Mouse (Mus musculus) gastrocnemius, postnatal 25 days (tissue): ENCODE measurements at regions not wholly inside any gene's neighbourhood (a gene's known extent, or its start where the extent isn't known, plus 50 kb on each side); places are given as distances from the start of the nearest gene placed in this dataset.
A peak's percentile ranks its signal among the peaks of the same experiment; 100 is the strongest.

Experiments used
- DNase-seq: peaks from one replicate; pipeline ENCODE4 v3.0.0; 2022

GRCm38 (mm10) chr8:60372681-60373398 is 130.2 kb downstream of the Gm10283 start:
- DNase-seq: no peak

- no peak for DNase-seq
Observed at GRCm38 (mm10) chr8:60348291-60348690, 154.7 kb downstream of the Gm10283 start.

GRCm38 (mm10) chr8:60345830-60346420 is 157.1 kb downstream of the Gm10283 start:
- DNase-seq: no peak

- DNase-seq: no peak
Observed at GRCm38 (mm10) chr8:60315478-60315877, 187.5 kb downstream of the Gm10283 start.

DNA sequence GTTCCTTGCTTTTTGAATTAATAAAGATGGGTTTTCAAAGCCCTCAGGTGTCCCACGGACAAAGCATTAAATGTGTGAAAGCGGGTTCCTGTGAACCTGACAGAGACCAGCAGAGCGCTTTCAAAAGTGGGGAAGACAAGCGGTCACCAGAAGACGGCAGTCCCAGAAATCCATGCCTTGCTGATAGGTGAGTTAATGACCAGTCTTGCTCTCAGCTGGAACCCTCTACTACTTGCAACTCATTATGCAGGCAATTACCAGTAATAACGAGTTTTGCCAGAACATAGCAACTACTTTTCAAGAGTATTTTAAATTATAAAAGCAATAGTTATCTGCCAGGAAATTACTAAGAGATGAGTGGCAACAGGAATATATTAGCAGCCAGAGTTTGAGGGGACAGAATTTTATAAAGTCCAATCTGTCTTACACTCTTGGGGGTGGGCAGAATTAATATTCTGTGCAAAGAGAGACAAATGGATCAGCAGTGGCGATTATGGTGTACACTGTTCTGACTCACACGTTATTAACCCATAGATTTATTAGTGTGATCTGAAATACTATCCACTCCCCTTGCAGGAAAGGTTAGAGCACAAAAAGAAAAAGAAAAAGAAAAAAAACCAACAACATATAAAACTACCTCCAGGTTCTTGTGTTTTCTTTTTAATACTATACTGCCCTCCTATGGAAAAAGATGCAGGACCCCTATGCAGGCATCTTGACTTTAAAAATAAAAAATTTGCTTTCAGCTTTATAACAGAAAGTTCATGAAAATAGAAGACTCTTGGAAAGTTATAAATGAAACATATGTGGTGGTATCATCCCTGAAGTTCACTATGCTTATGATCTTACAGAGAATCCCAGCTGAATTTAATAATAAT is 188.8 kb downstream of the Gm10283 start:
- no peak for DNase-seq

DNA sequence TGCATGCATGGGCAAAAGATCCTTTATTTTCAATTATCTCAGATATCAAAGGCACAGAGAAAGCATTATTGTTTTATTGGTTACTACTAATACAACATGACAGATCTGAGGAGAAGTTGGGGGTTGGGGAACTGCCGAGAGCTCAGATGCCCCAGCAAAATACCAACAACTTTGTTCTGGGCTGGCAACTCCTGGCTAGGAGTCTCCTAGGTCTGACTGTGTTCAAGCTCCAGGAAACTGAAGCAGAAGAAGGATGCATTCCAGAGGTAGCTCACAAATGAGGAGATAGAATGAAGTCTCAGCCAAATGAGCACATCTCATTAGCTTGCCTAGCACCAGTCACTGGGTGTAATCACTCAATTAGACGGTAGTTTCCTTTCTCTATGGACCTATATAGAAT is 192.9 kb downstream of the Gm10283 start:
- DNase-seq: no peak

GRCm38 (mm10) chr8:60301282-60301681 is 201.7 kb downstream of the Gm10283 start:
- no peak for DNase-seq

DNA sequence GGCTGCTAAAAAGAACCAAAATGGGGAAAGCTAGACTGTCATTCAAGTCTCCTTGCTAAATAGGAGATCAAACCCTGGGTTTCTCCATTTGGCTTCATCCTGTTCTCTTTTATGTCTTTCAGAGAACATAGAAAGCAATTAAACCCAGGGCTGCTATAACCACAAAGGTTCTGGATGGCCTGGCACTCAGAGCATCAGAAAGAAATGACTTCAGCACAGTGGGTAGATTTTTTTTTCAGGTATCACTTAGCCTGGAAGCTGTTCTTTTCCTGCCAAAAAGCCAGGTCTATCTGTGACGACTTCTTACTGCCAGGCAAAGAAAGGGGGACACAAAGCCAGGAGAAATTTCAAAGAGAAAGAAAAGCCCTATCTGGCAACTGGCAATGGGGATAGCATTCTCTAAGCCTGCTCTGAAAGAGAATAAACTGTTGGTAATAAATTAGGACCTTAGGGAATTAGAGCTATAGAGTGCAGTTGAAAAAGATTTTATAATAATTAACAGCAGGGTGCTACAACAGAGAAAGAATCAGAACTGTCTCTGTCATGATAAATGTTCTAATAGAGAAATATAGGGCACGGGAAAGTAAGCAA is 225.7 kb downstream of the Gm10283 start:
- DNase-seq: no peak

GRCm38 (mm10) chr8:60250341-60250740 is 252.7 kb downstream of the Gm10283 start:
- peak; percentile 48 for DNase-seq

GRCm38 (mm10) chr8:60249704-60250103 is 253.3 kb downstream of the Gm10283 start:
- DNase-seq: peak; percentile 5

DNA sequence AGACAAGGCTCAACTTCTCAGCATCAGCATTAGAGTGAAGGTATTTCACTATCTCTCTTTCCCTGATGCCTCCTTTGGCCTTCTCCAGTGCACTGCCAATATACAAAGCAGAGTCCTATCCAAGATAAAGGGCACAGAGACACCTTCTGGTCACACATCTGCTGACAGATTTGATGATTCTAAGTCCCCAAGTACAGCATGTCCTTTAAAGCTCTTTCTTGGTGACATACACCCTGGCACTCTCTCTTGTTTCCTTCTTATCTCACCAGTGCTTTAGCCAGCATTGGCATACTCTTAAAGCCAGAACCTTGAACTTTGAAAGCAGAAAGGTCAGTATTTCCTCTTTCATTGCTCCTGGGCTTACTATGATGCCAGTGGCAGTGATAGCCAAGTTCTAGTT is 255.4 kb downstream of the Gm10283 start:
- no peak for DNase-seq

DNA sequence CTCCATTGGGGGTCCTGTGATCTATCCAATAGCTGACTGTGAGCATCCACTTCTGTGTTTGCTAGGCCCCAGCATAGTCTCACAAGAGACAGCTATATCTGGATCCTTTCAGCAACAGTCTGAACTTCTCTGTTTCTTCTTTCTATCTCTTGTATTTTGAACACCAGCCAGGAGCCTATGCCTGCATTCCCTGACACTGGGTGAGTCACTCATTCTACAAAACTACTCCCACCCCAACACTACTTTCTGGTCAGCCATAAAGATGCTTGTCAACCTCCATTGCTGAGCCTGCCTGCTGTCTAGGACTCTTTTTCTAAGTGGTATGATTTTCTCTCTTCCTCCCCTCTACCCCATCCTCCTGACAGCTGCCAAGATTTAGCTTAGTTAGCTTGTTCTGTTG is 261.6 kb downstream of the Gm10283 start:
- DNase-seq: no peak

DNA sequence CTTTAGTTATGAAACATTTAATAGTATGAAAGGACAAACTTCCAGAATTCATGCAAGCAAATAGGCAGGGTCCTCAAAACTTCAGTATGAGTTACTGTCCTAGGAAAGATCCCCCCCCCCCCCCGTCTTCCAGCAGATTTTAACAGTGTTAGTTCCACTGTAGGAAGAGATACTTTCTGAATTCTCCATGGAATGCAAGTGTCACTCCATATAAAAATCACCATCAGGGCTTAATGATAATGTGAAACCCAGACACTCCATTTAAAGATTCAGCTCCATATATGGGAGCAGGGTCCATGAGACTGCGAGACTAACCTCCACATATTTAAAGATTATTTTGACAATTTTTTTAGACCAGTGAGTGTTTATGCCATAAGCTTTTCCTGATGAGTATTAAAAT is 282.1 kb downstream of the Gm10283 start:
- DNase-seq: no peak

GRCm38 (mm10) chr8:60195641-60196040 is 307.4 kb downstream of the Gm10283 start:
- DNase-seq: no peak

GRCm38 (mm10) chr8:60167716-60168272 is 335.2 kb downstream of the Gm10283 start:
- no peak for DNase-seq
